Mouse (Mus musculus) limb, embryonic 11.5 days (tissue): ENCODE data around the gene Sema4a. TPM values are rescaled to one million over a fixed set of nuclear protein-coding genes. Genes with fewer than 3 reads are reported as not detected.

Experiments
- ATAC-seq: fragments of 200-750 bp; cut with Nextera tagmentation; 2 replicates; pipeline ENCODE4 v1.8.0; 2017; ENCODE audit warnings: low read depth; ENCODE audit not compliant: insufficient number of reproducible peaks, low FRiP score, low TSS enrichment
- DNase-seq: peaks from one replicate; pipeline ENCODE4 v3.0.0-alpha.2; 2015; ENCODE audit warnings: low spot score
- H3K27ac ChIP-seq: fragments of 300-500 bp; sonication (generic); replicated peaks from 2 replicates; pipeline ENCODE4 v1.5.1; 2014; ENCODE audit warnings: low read depth, mild to moderate bottlenecking, low read length
- H3K27me3 ChIP-seq: fragments of 300-500 bp; sonication (generic); 2 replicates; pipeline ENCODE4 v1.6.1; 2014; ENCODE audit warnings: mild to moderate bottlenecking, low read length, mixed read lengths; ENCODE audit not compliant: control insufficient read depth, insufficient read depth
- H3K36me3 ChIP-seq: fragments of 300-500 bp; sonication (generic); 2 replicates; pipeline ENCODE4 v1.6.1; 2014; ENCODE audit warnings: mild to moderate bottlenecking, low read length, moderate library complexity, mixed read lengths; ENCODE audit not compliant: control insufficient read depth, insufficient read depth
- H3K4me1 ChIP-seq: fragments of 300-500 bp; sonication (generic); 2 replicates; pipeline ENCODE4 v1.6.1; 2014; ENCODE audit warnings: low read length, mixed read lengths; ENCODE audit not compliant: control insufficient read depth, insufficient read depth
- H3K4me2 ChIP-seq: fragments of 300-500 bp; sonication (generic); 2 replicates; pipeline ENCODE4 v1.6.1; 2014; ENCODE audit warnings: low read depth, mild to moderate bottlenecking, moderate library complexity; ENCODE audit not compliant: severe bottlenecking
- H3K4me3 ChIP-seq: fragments of 300-500 bp; sonication (generic); 2 replicates; pipeline ENCODE4 v1.5.1; 2014; ENCODE audit warnings: low read depth, low read length
- H3K9ac ChIP-seq: fragments of 300-500 bp; sonication (generic); 2 replicates; pipeline ENCODE4 v1.6.1; 2014; ENCODE audit warnings: mild to moderate bottlenecking, low read length
- H3K9me3 ChIP-seq: fragments of 300-500 bp; sonication (generic); 2 replicates; pipeline ENCODE4 v1.6.1; 2016; ENCODE audit warnings: low read length; ENCODE audit not compliant: control insufficient read depth
- WGBS: fragments of 180-500 bp; shearing (Covaris S2); extraction: QIAGEN DNeasy Blood & Tissue Kit; methylation state at CpG from one replicate; pipeline ENCODE4 v1.1.7; 2014; 5-methylcytosine and 5-hydroxymethylcytosine counted together
- polyA plus RNA-seq: library from polyadenylated mRNA; unstranded; fragments of >200 nt; fragmentation: Nextera tagmentation; extraction: Ambion mirVana; gene quantifications from 2 replicates; pipeline ENCODE4 v1.2.1, GENCODE M21; 2014

Sema4a gene
- polyA plus RNA-seq, 1 experiment from 2014 or later = 5.4 TPM

GRCm38 (mm10) chr3:88408953-88409352 lies 52.0 kb downstream of the Sema4a start:
- WGBS = 67% methylated on average over 5 of the region's 5 CpGs
- no peak for DNase-seq
- Histone ChIP-seq H3K4me2 (peak overlapping the region; percentile 76), H3K4me3 (peak overlapping the region; percentile 70), H3K9ac (peak overlapping the region; percentile 94; the same call in 1 of the 2 replicates), H3K27ac (no peak overlapping the region; the same call in 1 of the 2 replicates), H3K36me3 (peaks cover 5% of the 10 kb centered on the region), H3K27me3 (no peaks in the 10 kb centered on the region), H3K9me3 (no peaks in the 10 kb centered on the region), H3K4me1 (peaks cover 13% of the 10 kb centered on the region)
- ATAC-seq = no peak

- Histone ChIP-seq H3K4me2 (no peak overlapping the region), H3K27ac (no peak overlapping the region), H3K36me3 (peaks cover 7% of the 10 kb centered on the region), H3K4me1 (peaks cover 13% of the 10 kb centered on the region), H3K4me3 (no peak overlapping the region), H3K9ac (no peak overlapping the region; the same call in 1 of the 2 replicates), H3K9me3 (no peaks in the 10 kb centered on the region), H3K27me3 (no peaks in the 10 kb centered on the region)
- WGBS = 63% methylated on average over 7 of the region's 7 CpGs
- DNase-seq (no peak), ATAC-seq (no peak)
Observed at GRCm38 (mm10) chr3:88407529-88407928, 53.5 kb downstream of the Sema4a start.

GRCm38 (mm10) chr3:88407090-88407489 lies 53.9 kb downstream of the Sema4a start:
- peaks cover 13% of the 10 kb centered on the region for H3K4me1 ChIP-seq
- DNase-seq = peak; percentile 80
- no peak overlapping the region for H3K4me2 ChIP-seq
- no peak overlapping the region for H3K9ac ChIP-seq
- no peak for ATAC-seq
- no peaks in the 10 kb centered on the region for H3K27me3 ChIP-seq
- H3K36me3 ChIP-seq = peaks cover 7% of the 10 kb centered on the region
- H3K27ac ChIP-seq = no peak overlapping the region
- H3K9me3 ChIP-seq = no peaks in the 10 kb centered on the region
- H3K4me3 ChIP-seq = no peak overlapping the region
- WGBS = 4% methylated on average over 2 of the region's 2 CpGs

GRCm38 (mm10) chr3:88403522-88404230 lies 57.3 kb downstream of the Sema4a start:
- peaks cover 3% of the 10 kb centered on the region for H3K36me3 ChIP-seq
- no peak overlapping the region for H3K4me3 ChIP-seq
- no peak for ATAC-seq
- no peaks in the 10 kb centered on the region for H3K9me3 ChIP-seq
- H3K4me1 ChIP-seq = peaks cover 5% of the 10 kb centered on the region
- no peak for DNase-seq
- H3K4me2 ChIP-seq = no peak overlapping the region
- 94% methylated on average over 10 of the region's 10 CpGs for WGBS
- H3K9ac ChIP-seq = no peak overlapping the region
- H3K27ac ChIP-seq = no peak overlapping the region
- no peaks in the 10 kb centered on the region for H3K27me3 ChIP-seq

- Histone ChIP-seq H3K4me1 (no peaks in the 10 kb centered on the region), H3K27ac (no peak overlapping the region), H3K4me2 (no peak overlapping the region), H3K9ac (no peak overlapping the region), H3K27me3 (no peaks in the 10 kb centered on the region), H3K4me3 (no peak overlapping the region), H3K36me3 (peaks cover 4% of the 10 kb centered on the region), H3K9me3 (no peaks in the 10 kb centered on the region)
- ATAC-seq (no peak), DNase-seq (no peak)
- WGBS = 80% methylated on average over 2 of the region's 2 CpGs
Observed at GRCm38 (mm10) chr3:88398666-88399065, 62.3 kb downstream of the Sema4a start.

- ATAC-seq (no peak), DNase-seq (no peak)
- H3K27ac ChIP-seq = no peak overlapping the region
Observed at GRCm38 (mm10) chr3:88395742-88396141, 65.2 kb downstream of the Sema4a start.

GRCm38 (mm10) chr3:88395288-88395687 lies 65.7 kb downstream of the Sema4a start:
- Histone ChIP-seq H3K9me3 (no peaks in the 10 kb centered on the region), H3K4me2 (no peak overlapping the region), H3K36me3 (peaks cover 4% of the 10 kb centered on the region), H3K27ac (no peak overlapping the region), H3K4me3 (no peak overlapping the region), H3K27me3 (no peaks in the 10 kb centered on the region), H3K4me1 (no peaks in the 10 kb centered on the region), H3K9ac (no peak overlapping the region)
- DNase-seq (no peak), ATAC-seq (no peak)
- 94% methylated on average over 6 of the region's 6 CpGs for WGBS

More at GRCm38 (mm10) chr3:88395742-88396141, 65.2 kb downstream of the Sema4a start:
- peaks cover 4% of the 10 kb centered on the region for H3K36me3 ChIP-seq
- no peak overlapping the region for H3K4me2 ChIP-seq
- no peaks in the 10 kb centered on the region for H3K9me3 ChIP-seq
- H3K9ac ChIP-seq = no peak overlapping the region
- no peaks in the 10 kb centered on the region for H3K27me3 ChIP-seq
- no peaks in the 10 kb centered on the region for H3K4me1 ChIP-seq
- 87% methylated on average over 8 of the region's 8 CpGs for WGBS
- H3K4me3 ChIP-seq = no peak overlapping the region

- H3K27me3 ChIP-seq = no peaks in the 10 kb centered on the region
- H3K9ac ChIP-seq = no peak overlapping the region
- peaks cover 6% of the 10 kb centered on the region for H3K36me3 ChIP-seq
- no peak for ATAC-seq
- no peak for DNase-seq
- 88% methylated on average over 9 of the region's 9 CpGs for WGBS
- H3K4me1 ChIP-seq = no peaks in the 10 kb centered on the region
- no peak overlapping the region for H3K4me3 ChIP-seq
- no peak overlapping the region for H3K4me2 ChIP-seq
- no peaks in the 10 kb centered on the region for H3K9me3 ChIP-seq
- H3K27ac ChIP-seq = no peak overlapping the region
Observed at GRCm38 (mm10) chr3:88393776-88394375, 67.1 kb downstream of the Sema4a start.
